Mouse (Mus musculus) small intestine, adult 2 months (tissue): Measurements from ENCODE around the gene Tmpo. TPM values are rescaled to one million over a fixed set of nuclear protein-coding genes. Genes with fewer than 3 reads are reported as not detected.
A peak's percentile ranks its signal among the peaks of the same experiment; 100 is the strongest.

Experiments
- H3K27ac ChIP-seq: fragments of 200-500 bp; 2 replicates; pipeline ENCODE4 v1.5.1; 2012; ENCODE audit warnings: low read depth, low read length, control low read depth, inconsistent platforms; ENCODE audit not compliant: insufficient read depth
- H3K27me3 ChIP-seq: fragments of 200-500 bp; 2 replicates; pipeline ENCODE4 v1.6.1; 2012; ENCODE audit warnings: mild to moderate bottlenecking, moderate library complexity, low read length, inconsistent platforms; ENCODE audit not compliant: control insufficient read depth, insufficient read depth
- H3K36me3 ChIP-seq: fragments of 200-500 bp; 2 replicates; pipeline ENCODE4 v1.6.1; 2012; ENCODE audit warnings: mild to moderate bottlenecking, low read length, control low read depth, inconsistent platforms; ENCODE audit not compliant: control insufficient read depth, insufficient read depth
- H3K4me1 ChIP-seq: fragments of 200-500 bp; 2 replicates; pipeline ENCODE4 v1.6.1; 2012; ENCODE audit warnings: low read length, inconsistent platforms, mixed read lengths; ENCODE audit not compliant: control insufficient read depth, insufficient read depth, insufficient read length
- H3K4me3 ChIP-seq: fragments of 200-500 bp; 2 replicates; pipeline ENCODE4 v1.5.1; 2012; ENCODE audit warnings: low read depth, mild to moderate bottlenecking, control low read depth, inconsistent platforms, low read length, moderate library complexity
- CTCF ChIP-seq: fragments of 200-500 bp; IDR thresholded peaks from 2 replicates; pipeline ENCODE4 v1.5.1; 2012; ENCODE audit warnings: low read depth, mild to moderate bottlenecking, control low read depth, inconsistent platforms, low read length, moderate library complexity, mixed read lengths; ENCODE audit not compliant: insufficient replicate concordance, insufficient read length; ENCODE audit errors: extremely low read depth
- POLR2A ChIP-seq: fragments of 200-500 bp; IDR thresholded peaks from 2 replicates; pipeline ENCODE4 v1.6.1; 2012; ENCODE audit warnings: low read depth, mild to moderate bottlenecking, control low read depth, inconsistent platforms, low read length, moderate library complexity
- WGBS: fragments of 180-500 bp; shearing (Covaris S2); methylation state at CpG from one replicate; pipeline ENCODE4 v1.1.7; 2018; 5-methylcytosine and 5-hydroxymethylcytosine counted together
- polyA plus RNA-seq: library from polyadenylated mRNA; depleted of rRNA; stranded (reverse); fragments of >200 nt; gene quantifications from 2 replicates; pipeline ENCODE4 v1.2.3, GENCODE M21; 2012

Tmpo gene
- polyA plus RNA-seq, 1 experiment, result 29.0 TPM

DNA sequence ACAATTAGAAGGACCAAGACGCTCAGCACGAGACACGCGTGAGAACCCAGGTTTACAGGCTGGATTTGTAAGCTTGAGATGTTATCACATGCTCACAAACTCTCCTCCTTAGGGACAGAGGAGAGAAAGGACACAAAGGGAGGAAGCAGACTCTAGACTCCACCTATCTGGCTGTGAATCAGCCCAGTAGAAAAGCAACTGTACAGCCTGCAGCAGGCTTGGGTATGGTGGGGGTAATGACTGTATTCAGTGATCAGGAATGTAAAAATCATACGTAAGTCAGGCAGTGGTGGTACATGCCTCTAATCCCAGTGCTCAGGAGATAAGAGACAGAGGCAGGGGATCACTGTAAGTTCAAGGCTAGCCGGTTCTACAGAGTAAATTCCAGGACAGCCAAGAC is 24.8 kb downstream of the Tmpo start:
- peaks cover 7% of the 10 kb centered on the region; the same call in 1 of the 2 replicates for H3K4me1 ChIP-seq
- peaks cover 48% of the 10 kb centered on the region for H3K36me3 ChIP-seq
- no peak for TF ChIP-seq CTCF
- no peak for TF ChIP-seq POLR2A
- no peak overlapping the region for H3K4me3 ChIP-seq
- H3K27ac ChIP-seq, result no peak overlapping the region
- WGBS, result 81% methylated on average over 6 of the region's 6 CpGs
- no peaks in the 10 kb centered on the region for H3K27me3 ChIP-seq

DNA sequence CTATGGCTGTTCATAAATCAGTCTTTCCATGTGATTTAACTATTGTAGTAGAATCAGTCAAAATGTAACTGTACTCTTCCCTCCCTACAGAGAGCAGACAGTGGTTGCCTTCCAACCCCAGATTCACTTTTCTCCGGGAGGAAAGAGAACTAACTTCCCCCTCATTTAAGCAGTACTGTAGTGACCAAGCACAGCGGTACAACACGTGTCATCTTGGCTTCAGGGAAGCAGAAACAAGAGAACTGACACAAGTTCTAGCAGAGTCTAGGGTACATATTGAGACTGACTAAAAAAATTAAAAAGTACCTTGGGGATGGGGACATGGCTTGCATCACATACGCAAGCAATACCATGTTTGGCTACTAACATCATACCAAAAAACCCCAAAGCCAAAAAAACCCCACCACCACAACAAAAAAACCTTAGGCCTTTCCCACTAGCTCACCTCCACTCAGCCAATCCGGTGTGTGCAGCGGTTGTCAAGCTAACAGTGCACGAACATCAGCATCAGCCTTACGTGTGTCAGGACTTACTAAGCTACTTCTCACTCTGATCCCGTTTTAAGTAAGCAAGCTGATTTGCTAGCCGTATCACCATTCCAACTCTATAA is 27.1 kb downstream of the Tmpo start:
- Histone ChIP-seq H3K27ac (no peak overlapping the region), H3K4me1 (peaks cover 7% of the 10 kb centered on the region; the same call in 1 of the 2 replicates), H3K4me3 (no peak overlapping the region), H3K27me3 (no peaks in the 10 kb centered on the region), H3K36me3 (peaks cover 64% of the 10 kb centered on the region)
- no peak for TF ChIP-seq POLR2A
- TF ChIP-seq CTCF, result no peak
- 81% methylated on average over 10 of the region's 10 CpGs for WGBS

DNA sequence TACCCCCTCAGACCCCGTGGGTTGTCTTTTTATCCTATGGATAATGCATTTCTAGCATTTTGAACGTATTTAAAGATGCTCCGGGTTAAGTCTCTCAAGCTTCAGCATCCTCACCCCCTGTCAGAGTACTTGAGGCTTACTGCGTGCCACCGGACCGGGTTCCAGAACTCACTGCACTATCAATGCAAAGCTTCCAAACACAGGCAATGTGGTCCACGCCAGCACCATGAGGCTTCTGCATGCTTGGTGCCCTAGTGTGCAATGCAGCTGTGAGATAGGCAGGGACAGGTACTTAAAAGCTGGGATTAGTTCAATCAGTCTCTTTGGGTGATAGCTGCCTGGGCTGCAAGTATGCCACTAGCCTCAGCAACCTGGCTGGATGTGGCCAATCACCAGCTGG is 35.7 kb downstream of the Tmpo start:
- Histone ChIP-seq H3K27ac (no peak overlapping the region), H3K36me3 (peaks cover 27% of the 10 kb centered on the region), H3K4me1 (peaks cover 5% of the 10 kb centered on the region; the same call in 1 of the 2 replicates), H3K27me3 (no peaks in the 10 kb centered on the region), H3K4me3 (no peak overlapping the region)
- WGBS, result 95% methylated on average over 7 of the region's 7 CpGs
- no peak for TF ChIP-seq POLR2A

DNA sequence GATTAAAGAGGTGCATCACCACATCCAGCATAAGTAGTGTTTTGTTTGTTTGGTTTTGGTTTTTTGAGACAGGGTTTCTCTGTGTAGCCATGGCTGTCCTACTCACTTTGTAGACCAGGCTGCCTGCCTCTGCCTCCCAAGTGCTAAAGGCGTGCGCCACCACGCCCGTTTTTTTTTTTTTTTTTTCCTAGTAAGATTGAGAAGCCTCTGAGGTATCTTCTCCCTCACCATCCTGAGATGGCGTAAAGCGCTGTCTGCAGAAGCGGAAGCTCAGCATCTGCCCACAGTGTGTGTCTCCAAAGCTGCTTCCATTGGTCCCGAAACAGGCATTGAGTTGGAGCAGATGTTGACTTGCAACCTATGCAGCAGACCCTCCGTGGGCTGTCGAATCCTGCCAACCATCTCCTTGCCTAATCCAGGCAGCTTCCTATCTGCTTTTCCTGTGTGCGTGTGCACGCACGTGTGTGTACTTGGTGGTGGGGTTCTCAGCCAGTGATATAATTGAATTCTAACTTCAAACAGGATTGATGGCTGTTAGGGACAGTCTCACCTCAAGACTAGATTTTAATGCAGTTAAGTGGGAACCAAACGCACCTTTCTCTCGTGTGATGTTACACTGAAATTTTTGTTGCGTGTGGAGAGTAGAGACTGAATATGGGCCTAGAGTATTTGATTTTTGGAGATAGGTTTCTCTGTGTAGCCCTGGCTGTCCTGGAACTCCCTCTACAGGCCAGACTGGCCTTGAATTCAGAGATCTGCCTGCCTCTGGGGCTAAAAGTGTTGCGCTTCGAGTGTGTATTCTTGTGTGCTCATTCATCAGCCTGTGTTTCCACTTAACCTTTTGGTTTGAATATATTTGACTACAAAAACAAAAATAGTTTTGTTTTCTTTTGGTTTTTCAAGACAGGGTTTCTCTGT is 37.5 kb downstream of the Tmpo start:
- Histone ChIP-seq H3K4me3 (no peak overlapping the region), H3K36me3 (peaks cover 10% of the 10 kb centered on the region), H3K27me3 (no peaks in the 10 kb centered on the region), H3K27ac (no peak overlapping the region), H3K4me1 (peaks cover 10% of the 10 kb centered on the region; the same call in 1 of the 2 replicates)
- WGBS, result 41% methylated on average over 18 of the region's 18 CpGs
- TF ChIP-seq CTCF (no peak), POLR2A (no peak)

DNA sequence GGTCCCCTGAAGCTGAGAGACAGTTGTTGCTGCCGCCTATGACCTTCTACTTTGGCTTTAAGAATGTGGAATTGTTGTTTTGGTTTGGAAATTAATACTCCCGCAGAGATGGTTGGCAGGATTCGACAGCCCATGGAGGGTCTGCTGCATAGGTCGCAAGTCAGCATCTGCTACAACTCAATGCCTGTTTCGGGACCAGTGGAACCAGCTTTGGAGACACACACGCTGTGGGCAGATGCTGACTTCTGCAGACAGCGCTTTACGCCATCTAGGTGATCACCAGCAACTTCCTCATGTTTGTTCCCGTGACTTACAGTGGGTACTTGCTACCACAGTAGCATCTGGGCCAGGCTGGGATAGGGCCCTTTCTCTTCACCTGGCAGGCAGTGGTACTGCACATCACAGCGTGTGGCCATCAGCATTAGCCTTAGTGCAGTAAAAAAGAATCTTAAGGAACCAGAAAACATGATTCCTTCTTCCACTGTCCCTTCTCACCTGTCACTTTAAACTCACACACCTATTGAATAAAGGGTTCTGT is 38.4 kb downstream of the Tmpo start:
- H3K36me3 ChIP-seq, result peaks cover 7% of the 10 kb centered on the region; the same call in 1 of the 2 replicates
- peaks cover 14% of the 10 kb centered on the region; the same call in 1 of the 2 replicates for H3K4me1 ChIP-seq
- 59% methylated on average over 10 of the region's 10 CpGs for WGBS
- no peak overlapping the region for H3K4me3 ChIP-seq
- peak; percentile 7; the same call in 1 of the 2 replicates for TF ChIP-seq CTCF
- TF ChIP-seq POLR2A, result no peak
- H3K27ac ChIP-seq, result no peak overlapping the region
- no peaks in the 10 kb centered on the region for H3K27me3 ChIP-seq

DNA sequence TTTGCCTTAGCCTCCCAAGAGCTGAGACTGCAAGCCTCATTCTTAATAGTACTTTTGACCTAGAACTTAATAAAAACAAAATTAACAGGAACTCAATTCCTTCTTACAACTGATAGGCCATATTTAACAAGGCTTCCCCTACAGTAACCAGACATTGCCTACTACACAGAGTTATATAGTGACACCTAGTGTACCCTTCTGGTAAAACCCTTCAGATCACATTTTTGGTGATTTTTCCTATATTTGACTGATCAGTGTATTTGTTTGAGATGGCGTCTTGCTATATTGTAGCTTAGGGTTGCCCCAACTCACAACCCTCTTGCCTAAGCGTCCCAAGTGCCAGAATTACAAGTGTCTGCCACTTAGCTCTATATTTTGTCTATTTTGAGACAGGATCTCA is 39.6 kb downstream of the Tmpo start:
- H3K27me3 ChIP-seq, result no peaks in the 10 kb centered on the region
- H3K4me1 ChIP-seq, result peaks cover 14% of the 10 kb centered on the region; the same call in 1 of the 2 replicates
- H3K27ac ChIP-seq, result no peak overlapping the region
- TF ChIP-seq POLR2A (no peak), CTCF (no peak)
- H3K36me3 ChIP-seq, result peaks cover 3% of the 10 kb centered on the region; the same call in 1 of the 2 replicates
- no peak overlapping the region for H3K4me3 ChIP-seq
- 20% methylated on average over 2 of the region's 2 CpGs for WGBS

DNA sequence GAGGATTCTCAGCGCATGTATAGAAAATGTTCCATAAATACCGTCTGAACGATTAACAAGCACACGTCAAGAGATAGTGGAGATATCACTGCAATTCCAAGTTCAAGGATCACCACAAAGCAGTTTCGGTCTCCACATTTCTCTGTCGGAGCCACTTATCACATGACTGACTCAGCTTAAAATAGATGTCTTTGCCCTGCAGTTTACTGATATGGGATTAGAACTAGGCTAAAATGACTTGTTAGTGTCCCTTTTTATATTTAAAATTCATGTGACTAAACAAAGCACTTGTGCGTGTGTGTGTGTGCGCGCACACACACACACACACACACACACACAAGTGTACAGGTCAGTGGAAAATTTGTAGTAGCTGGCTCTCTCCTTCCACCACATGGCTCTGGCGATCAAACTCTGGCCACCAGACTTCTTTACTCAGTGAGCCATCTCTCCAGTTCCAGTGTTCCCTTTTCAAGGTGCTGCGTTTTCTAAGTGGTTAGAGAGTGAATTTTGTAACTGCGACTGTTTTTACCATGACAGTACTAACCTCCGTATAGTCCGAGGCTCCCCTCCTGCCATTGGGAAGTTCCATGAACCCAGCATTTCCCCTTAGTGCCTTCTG is 41.9 kb downstream of the Tmpo start:
- Histone ChIP-seq H3K27ac (peak overlapping the region; percentile 44), H3K4me3 (no peak overlapping the region), H3K27me3 (no peaks in the 10 kb centered on the region), H3K36me3 (no peaks in the 10 kb centered on the region), H3K4me1 (peaks cover 17% of the 10 kb centered on the region; the same call in 1 of the 2 replicates)
- 64% methylated on average over 14 of the region's 14 CpGs for WGBS
- TF ChIP-seq CTCF, result no peak
- no peak for TF ChIP-seq POLR2A
